Mouse (Mus musculus): ENCODE measurements around the gene Hnrnpf. TPM values are rescaled to one million over a fixed set of nuclear protein-coding genes. Genes with fewer than 3 reads are reported as not detected.

The Hnrnpf gene
- total and polyA plus RNA-seq, 2 experiments, result 89.3 to 188 TPM

GRCm38 (mm10) chr6:117935681-117936612 is 35.8 kb downstream of the Hnrnpf start:
- Histone ChIP-seq H3K27me3 (ENCODE audit: control insufficient read depth, insufficient read depth, low read length) (no peaks in the 10 kb centered on the region), H3K79me2 (ENCODE audit: control insufficient read depth, insufficient read depth, low read length) (no peaks in the 10 kb centered on the region), H3K4me3 (ENCODE audit: insufficient read depth, low read depth, low read length) (no peak overlapping the region), H3K9ac (ENCODE audit: low read depth, low read length) (no peak overlapping the region), H3K36me3 (ENCODE audit: control insufficient read depth, insufficient read depth, low read length) (no peaks in the 10 kb centered on the region), H3K4me1 (ENCODE audit: control insufficient read depth, insufficient read depth, low read length) (no peaks in the 10 kb centered on the region), H3K27ac (replicated peaks; ENCODE audit: insufficient read depth, low read depth, low read length) (no peak overlapping the region)
- 88% methylated on average over 14 of the region's 14 CpGs for WGBS
- DNase-seq (ENCODE audit: extremely low read depth, low read depth, low spot score), result no peak
- no peak for TF ChIP-seq POLR2A (IDR thresholded peaks at IDR 0.05; ENCODE audit: extremely low read depth, insufficient read depth, low read length)
- TF ChIP-seq CTCF (IDR thresholded peaks at IDR 0.05; ENCODE audit: low read depth, low read length), result no peak

- Histone ChIP-seq H3K27me3 (ENCODE audit: control insufficient read depth, insufficient read depth, low read length) (no peaks in the 10 kb centered on the region), H3K36me3 (ENCODE audit: control insufficient read depth, insufficient read depth, low read length) (no peaks in the 10 kb centered on the region), H3K79me2 (ENCODE audit: control insufficient read depth, insufficient read depth, low read length) (no peaks in the 10 kb centered on the region), H3K4me1 (ENCODE audit: control insufficient read depth, insufficient read depth, low read length) (no peaks in the 10 kb centered on the region), H3K4me3 (ENCODE audit: insufficient read depth, low read depth, low read length) (no peak within 1 kb of the TSS), H3K27ac (replicated peaks; ENCODE audit: insufficient read depth, low read depth, low read length) (no peak within 1 kb of the TSS), H3K9ac (ENCODE audit: low read depth, low read length) (no peak within 1 kb of the TSS)
- WGBS, result 79% methylated on average over 10 of the region's 10 CpGs
- DNase-seq (ENCODE audit: extremely low read depth, low read depth, low spot score), result no peak
- no peak for TF ChIP-seq POLR2A (IDR thresholded peaks at IDR 0.05; ENCODE audit: extremely low read depth, insufficient read depth, low read length)
- no peak for TF ChIP-seq CTCF (IDR thresholded peaks at IDR 0.05; ENCODE audit: low read depth, low read length)
Measured at GRCm38 (mm10) chr6:117937222-117937932, 37.3 kb downstream of the Hnrnpf start, which contains the start of gene Fxyd4. Gene Fxyd4 (minus strand): TSS chr6:117937692.

- Histone ChIP-seq H3K27me3 (ENCODE audit: control insufficient read depth, insufficient read depth, low read length) (no peaks in the 10 kb centered on the region), H3K36me3 (ENCODE audit: control insufficient read depth, insufficient read depth, low read length) (no peaks in the 10 kb centered on the region), H3K4me3 (ENCODE audit: insufficient read depth, low read depth, low read length) (no peak overlapping the region), H3K27ac (replicated peaks; ENCODE audit: insufficient read depth, low read depth, low read length) (no peak overlapping the region), H3K9ac (ENCODE audit: low read depth, low read length) (no peak overlapping the region), H3K4me1 (ENCODE audit: control insufficient read depth, insufficient read depth, low read length) (no peaks in the 10 kb centered on the region), H3K79me2 (ENCODE audit: control insufficient read depth, insufficient read depth, low read length) (no peaks in the 10 kb centered on the region)
- 85% methylated on average over 10 of the region's 10 CpGs for WGBS
- no peak for DNase-seq (ENCODE audit: extremely low read depth, low read depth, low spot score)
- TF ChIP-seq POLR2A (IDR thresholded peaks at IDR 0.05; ENCODE audit: extremely low read depth, insufficient read depth, low read length) (no peak), CTCF (IDR thresholded peaks at IDR 0.05; ENCODE audit: low read depth, low read length) (no peak)
Measured at GRCm38 (mm10) chr6:117938951-117939350, 38.8 kb downstream of the Hnrnpf start.

GRCm38 (mm10) chr6:117942769-117943168 is 42.6 kb downstream of the Hnrnpf start:
- no peaks in the 10 kb centered on the region for H3K27me3 ChIP-seq (ENCODE audit: control insufficient read depth, insufficient read depth, low read length)
- H3K9ac ChIP-seq (ENCODE audit: low read depth, low read length), result no peak overlapping the region
- DNase-seq (ENCODE audit: extremely low read depth, low read depth, low spot score), result no peak
- H3K36me3 ChIP-seq (ENCODE audit: control insufficient read depth, insufficient read depth, low read length), result no peaks in the 10 kb centered on the region
- WGBS, result 85% methylated on average over 10 of the region's 10 CpGs
- H3K79me2 ChIP-seq (ENCODE audit: control insufficient read depth, insufficient read depth, low read length), result no peaks in the 10 kb centered on the region
- no peak overlapping the region for H3K4me3 ChIP-seq (ENCODE audit: insufficient read depth, low read depth, low read length)
- no peak overlapping the region for H3K27ac ChIP-seq (replicated peaks; ENCODE audit: insufficient read depth, low read depth, low read length)
- no peaks in the 10 kb centered on the region for H3K4me1 ChIP-seq (ENCODE audit: control insufficient read depth, insufficient read depth, low read length)
- TF ChIP-seq CTCF (IDR thresholded peaks at IDR 0.05; ENCODE audit: low read depth, low read length), result no peak
- no peak for TF ChIP-seq POLR2A (IDR thresholded peaks at IDR 0.05; ENCODE audit: extremely low read depth, insufficient read depth, low read length)

GRCm38 (mm10) chr6:117943899-117944298 is 43.8 kb downstream of the Hnrnpf start:
- H3K79me2 ChIP-seq (ENCODE audit: control insufficient read depth, insufficient read depth, low read length), result no peaks in the 10 kb centered on the region
- DNase-seq (ENCODE audit: extremely low read depth, low read depth, low spot score), result no peak
- no peak for TF ChIP-seq POLR2A (IDR thresholded peaks at IDR 0.05; ENCODE audit: extremely low read depth, insufficient read depth, low read length)
- TF ChIP-seq CTCF (IDR thresholded peaks at IDR 0.05; ENCODE audit: low read depth, low read length), result no peak
- no peak overlapping the region for H3K27ac ChIP-seq (replicated peaks; ENCODE audit: insufficient read depth, low read depth, low read length)
- no peak overlapping the region for H3K9ac ChIP-seq (ENCODE audit: low read depth, low read length)
- H3K4me3 ChIP-seq (ENCODE audit: insufficient read depth, low read depth, low read length), result no peak overlapping the region
- H3K36me3 ChIP-seq (ENCODE audit: control insufficient read depth, insufficient read depth, low read length), result no peaks in the 10 kb centered on the region
- H3K27me3 ChIP-seq (ENCODE audit: control insufficient read depth, insufficient read depth, low read length), result no peaks in the 10 kb centered on the region
- H3K4me1 ChIP-seq (ENCODE audit: control insufficient read depth, insufficient read depth, low read length), result no peaks in the 10 kb centered on the region
- 82% methylated on average over 2 of the region's 2 CpGs for WGBS
